Mouse (Mus musculus) thymus, postnatal 36 days (tissue): ENCODE measurements around the gene Gm20388.

Experiments used
- DNase-seq, 2 experiments: peaks; one replicate each; pipeline ENCODE4 v3.0.0; 2022; ENCODE audit warnings: mixed read lengths in 2 of 2

Gene Gm20388

GRCm38 (mm10) chr8:121104049-121104818 lies 1193.6 kb downstream of the Gm20388 start:
- peak; percentile 63 to 71 for DNase-seq

DNA sequence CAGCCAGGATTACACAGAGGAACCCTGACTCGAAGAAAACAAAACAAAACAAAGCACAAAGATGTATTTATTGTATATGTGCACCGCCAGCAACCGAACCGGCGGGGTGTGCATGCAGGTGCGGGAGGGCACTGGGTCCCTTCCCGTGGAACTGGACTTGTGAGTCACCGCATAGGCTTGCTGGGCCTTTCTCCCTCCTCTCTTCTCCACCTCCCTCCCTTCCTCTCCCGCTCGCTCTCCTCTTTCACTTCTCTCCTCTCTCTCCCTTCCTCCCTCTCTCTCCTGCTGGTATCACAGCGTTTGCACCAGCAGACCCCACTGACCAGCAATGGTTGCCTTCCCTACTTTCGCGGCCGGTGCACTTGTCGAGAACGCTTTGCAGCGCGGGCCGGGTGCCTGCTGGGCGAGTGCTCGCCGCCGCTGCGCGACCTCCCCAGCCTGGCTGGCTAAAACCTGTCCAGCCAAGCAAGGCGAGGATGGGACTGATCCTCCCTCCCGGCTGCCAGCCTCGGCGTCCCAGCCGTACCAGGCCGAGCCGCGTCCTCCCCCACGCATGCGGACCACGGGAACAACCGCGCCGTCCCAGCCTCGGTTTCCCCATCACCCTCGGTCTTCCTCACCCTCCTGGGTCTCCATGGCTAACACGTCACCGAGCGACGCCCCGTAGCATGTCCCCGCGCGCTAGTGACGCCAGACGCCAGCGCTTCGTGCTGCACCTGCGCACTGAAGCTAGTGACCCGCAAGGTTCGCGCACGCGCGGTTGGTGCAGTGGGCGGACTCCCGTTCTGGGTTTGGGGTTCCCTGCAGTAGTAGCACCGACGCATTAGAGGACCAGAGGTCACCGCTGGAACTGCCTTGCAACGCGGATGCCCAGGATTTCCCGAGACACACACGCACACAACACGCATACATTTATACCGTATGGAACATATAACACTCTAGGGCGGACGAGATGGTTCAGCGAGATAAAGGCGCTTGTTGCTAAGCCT lies 1197.3 kb downstream of the Gm20388 start, which contains the start of gene Mthfsd:
Gene Mthfsd (minus strand): TSS at position 725 of the 989 bp plus-strand sequence.
- peak; percentile 98 for DNase-seq

DNA sequence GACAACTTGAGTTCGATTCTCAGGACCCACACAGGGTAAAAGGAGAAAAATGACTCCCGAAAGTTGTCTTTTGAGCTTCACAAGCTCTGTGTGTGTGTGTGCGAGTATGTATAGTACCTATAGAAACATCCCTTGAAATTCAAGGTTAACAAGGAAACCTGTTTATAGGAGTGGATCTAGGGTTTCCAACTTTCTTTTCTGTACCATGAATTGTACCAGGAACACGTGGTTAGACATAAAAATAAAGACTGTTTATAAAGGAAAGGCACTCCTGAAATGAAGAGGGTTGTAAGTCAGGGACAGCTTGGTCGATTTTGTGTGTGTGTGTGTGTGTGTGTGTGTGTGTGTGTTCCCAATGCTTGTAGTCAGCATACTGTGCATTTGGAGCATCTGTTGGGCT lies 1198.0 kb downstream of the Gm20388 start:
- DNase-seq, result no peak

DNA sequence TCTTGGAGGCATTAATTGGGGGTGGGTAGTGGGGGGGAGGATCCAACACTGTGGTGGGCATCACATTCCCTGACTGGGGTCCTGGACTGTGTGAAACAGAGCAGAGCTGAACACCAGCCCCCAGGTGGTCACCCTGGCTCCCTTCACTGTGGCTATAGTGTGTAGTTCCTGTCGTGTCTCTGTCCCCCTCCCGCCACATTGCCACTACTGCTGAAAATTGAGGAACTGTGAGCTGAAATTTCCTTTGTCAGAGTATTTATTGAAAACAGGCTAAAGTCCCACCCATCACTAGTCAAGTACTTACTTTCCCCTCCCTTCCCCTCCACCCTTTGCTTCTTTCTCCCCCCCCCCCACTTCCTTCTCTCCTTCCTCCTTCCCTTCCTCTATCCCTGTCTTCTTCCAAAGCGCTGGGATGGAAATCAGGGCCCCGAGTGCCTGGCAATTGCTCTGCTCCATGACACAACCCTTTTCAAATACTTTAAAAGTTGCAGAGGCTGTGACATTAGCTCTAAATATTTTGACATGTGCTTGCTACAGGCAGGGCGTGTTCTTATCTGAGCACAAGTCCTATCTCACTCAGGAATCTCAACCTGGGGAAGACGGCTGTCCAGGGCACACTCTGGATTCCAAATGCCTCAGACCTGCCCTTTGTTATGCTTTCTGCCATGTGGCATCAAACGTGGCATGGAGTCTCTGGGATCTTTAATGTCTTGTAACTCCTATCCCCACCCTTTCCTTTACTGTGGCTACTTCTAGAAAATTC lies 1200.7 kb downstream of the Gm20388 start:
- DNase-seq, result no peak

GRCm38 (mm10) chr8:121113261-121113660 lies 1202.6 kb downstream of the Gm20388 start:
- peak; percentile 92 to 97 for DNase-seq

GRCm38 (mm10) chr8:121115136-121115535 lies 1204.5 kb downstream of the Gm20388 start:
- no peak for DNase-seq

- peak; percentile 62 to 70 for DNase-seq
These were observed 1205.3 kb downstream of the Gm20388 start, which contains the start of gene Foxc2 for GRCm38 (mm10) chr8:121115948-121116347. Foxc2 (plus strand) TSS chr8:121116171.

DNA sequence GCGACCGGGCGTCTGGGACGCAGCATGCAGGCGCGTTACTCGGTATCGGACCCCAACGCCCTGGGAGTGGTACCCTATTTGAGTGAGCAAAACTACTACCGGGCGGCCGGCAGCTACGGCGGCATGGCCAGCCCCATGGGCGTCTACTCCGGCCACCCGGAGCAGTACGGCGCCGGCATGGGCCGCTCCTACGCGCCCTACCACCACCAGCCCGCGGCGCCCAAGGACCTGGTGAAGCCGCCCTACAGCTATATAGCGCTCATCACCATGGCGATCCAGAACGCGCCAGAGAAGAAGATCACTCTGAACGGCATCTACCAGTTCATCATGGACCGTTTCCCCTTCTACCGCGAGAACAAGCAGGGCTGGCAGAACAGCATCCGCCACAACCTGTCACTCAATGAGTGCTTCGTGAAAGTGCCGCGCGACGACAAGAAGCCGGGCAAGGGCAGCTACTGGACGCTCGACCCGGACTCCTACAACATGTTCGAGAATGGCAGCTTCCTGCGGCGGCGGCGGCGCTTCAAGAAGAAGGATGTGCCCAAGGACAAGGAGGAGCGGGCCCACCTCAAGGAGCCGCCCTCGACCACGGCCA lies 1206.0 kb downstream of the Gm20388 start:
- DNase-seq, result no peak

- no peak for DNase-seq
These were observed 1206.6 kb downstream of the Gm20388 start for GRCm38 (mm10) chr8:121117186-121117651.

DNA sequence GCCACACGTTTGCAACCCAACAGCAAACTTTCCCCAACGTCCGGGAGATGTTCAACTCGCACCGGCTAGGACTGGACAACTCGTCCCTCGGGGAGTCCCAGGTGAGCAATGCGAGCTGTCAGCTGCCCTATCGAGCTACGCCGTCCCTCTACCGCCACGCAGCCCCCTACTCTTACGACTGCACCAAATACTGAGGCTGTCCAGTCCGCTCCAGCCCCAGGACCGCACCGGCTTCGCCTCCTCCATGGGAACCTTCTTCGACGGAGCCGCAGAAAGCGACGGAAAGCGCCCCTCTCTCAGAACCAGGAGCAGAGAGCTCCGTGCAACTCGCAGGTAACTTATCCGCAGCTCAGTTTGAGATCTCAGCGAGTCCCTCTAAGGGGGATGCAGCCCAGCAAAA lies 1207.3 kb downstream of the Gm20388 start:
- DNase-seq, result no peak

- DNase-seq, result no peak
These were observed 1208.2 kb downstream of the Gm20388 start for GRCm38 (mm10) chr8:121118634-121119420.

- DNase-seq, result no peak
These were observed 1209.2 kb downstream of the Gm20388 start for GRCm38 (mm10) chr8:121119635-121120455.

DNA sequence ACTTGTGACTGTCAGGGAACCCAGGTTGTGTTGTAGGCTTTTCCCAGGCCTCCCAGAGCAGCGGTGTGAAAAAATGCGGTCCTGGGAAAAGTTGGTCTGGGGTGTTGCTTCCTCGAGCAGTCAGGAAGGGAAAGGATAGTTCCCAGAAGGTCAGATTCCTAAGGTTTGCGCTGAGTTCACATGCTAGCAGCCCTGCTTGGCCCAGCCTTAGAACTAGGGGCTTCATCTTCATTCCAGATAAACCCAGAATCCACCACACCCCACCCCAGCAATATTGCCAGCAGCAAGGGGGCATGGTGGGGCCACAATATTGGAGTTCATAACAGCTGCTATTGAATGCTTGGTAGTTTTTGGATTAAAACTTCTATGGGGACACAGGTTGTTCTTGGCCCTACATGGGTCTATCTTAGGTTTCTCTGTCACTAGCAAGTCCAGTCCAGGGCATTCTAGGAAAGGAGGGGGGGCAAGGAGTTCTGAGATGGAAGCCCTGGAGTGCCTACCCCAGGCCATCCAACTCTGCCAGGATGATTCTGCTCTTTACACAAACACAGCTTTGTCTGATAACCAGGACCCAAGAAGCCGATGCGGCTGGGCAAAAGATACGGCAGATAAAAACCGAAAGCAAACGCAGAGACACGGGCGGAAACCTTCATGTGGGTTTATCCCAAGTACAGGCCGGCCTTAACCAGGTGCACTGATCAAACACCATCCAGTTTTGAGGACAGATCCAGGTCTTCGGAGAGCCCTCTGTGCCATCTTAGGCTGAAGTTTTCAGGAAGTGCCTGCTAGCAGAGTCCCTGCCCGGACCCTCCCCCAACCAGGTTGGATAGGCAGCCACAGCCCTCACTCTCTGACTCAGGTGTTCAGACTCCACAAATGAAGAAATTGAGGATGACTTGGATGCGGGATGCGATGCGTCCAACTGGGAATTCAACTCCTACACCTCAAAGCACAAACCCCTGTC lies 1210.1 kb downstream of the Gm20388 start:
- no peak for DNase-seq

DNA sequence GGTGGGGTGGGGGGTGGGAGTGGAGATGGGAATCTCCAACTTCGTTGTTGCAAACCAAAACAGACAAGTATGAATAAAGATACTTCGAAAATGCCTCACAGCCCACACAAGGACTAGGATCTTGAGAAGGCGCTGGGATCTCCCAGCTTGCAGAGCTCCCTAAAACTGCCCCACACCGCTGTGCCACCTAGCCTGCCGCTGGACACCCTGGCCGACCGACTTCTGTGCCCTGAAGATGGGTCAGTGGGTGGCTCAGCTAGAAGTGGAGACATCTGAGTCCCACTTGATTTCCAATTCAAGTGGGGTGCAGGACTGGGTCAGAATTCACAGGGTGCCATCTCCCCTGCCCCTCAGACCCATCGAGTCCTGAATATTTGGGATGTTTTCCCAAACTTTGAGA lies 1211.1 kb downstream of the Gm20388 start:
- DNase-seq, result no peak

- no peak for DNase-seq
These were observed 1211.7 kb downstream of the Gm20388 start for GRCm38 (mm10) chr8:121122368-121122767.

- no peak for DNase-seq
These were observed 1212.5 kb downstream of the Gm20388 start for GRCm38 (mm10) chr8:121123113-121123512.

GRCm38 (mm10) chr8:121124547-121125239 lies 1214.1 kb downstream of the Gm20388 start:
- DNase-seq, result no peak

GRCm38 (mm10) chr8:121125311-121125876 lies 1214.8 kb downstream of the Gm20388 start:
- peak in 1 of 2 experiments; percentile 19 for DNase-seq
